Mouse (Mus musculus) lung, postnatal 0 days (tissue): ENCODE data around the gene Cacna2d4. TPM values are rescaled to one million over a fixed set of nuclear protein-coding genes. Genes with fewer than 3 reads are reported as not detected.

Experiments
- ATAC-seq: fragments of 200-750 bp; cut with Nextera tagmentation; 2 replicates; pipeline ENCODE4 v1.8.0; 2017; ENCODE audit warnings: moderate library complexity
- DNase-seq: peaks from one replicate; pipeline ENCODE4 v3.0.0-alpha.2; 2016; ENCODE audit warnings: low spot score
- H3K27ac ChIP-seq: fragments of 300-500 bp; sonication (generic); 2 replicates; pipeline ENCODE4 v1.5.1; 2014; ENCODE audit warnings: antibody characterized with exemption, mild to moderate bottlenecking, low read length, mixed read lengths
- H3K27me3 ChIP-seq: fragments of 300-500 bp; sonication (generic); replicated peaks from 2 replicates; pipeline ENCODE4 v1.6.1; 2014; ENCODE audit warnings: low read length, mixed read lengths; ENCODE audit not compliant: insufficient read depth
- H3K36me3 ChIP-seq: fragments of 300-500 bp; sonication (generic); 2 replicates; pipeline ENCODE4 v1.6.1; 2014; ENCODE audit warnings: low read length, mixed read lengths; ENCODE audit not compliant: insufficient read depth
- H3K4me1 ChIP-seq: fragments of 300-500 bp; sonication (generic); 2 replicates; pipeline ENCODE4 v1.6.1; 2014; ENCODE audit warnings: antibody characterized with exemption, low read depth, low read length, mixed read lengths; ENCODE audit not compliant: insufficient read depth
- H3K4me2 ChIP-seq: fragments of 300-500 bp; sonication (generic); replicated peaks from 2 replicates; pipeline ENCODE4 v1.6.1; 2014; ENCODE audit warnings: low read depth, mild to moderate bottlenecking, low read length, moderate library complexity, mixed read lengths
- H3K4me3 ChIP-seq: fragments of 300-500 bp; sonication (generic); 2 replicates; pipeline ENCODE4 v1.5.1; 2014; ENCODE audit warnings: low read depth, low read length
- H3K9ac ChIP-seq: fragments of 300-500 bp; sonication (generic); replicated peaks from 2 replicates; pipeline ENCODE4 v1.6.1; 2014; ENCODE audit warnings: low read depth, mild to moderate bottlenecking
- H3K9me3 ChIP-seq: fragments of 300-500 bp; sonication (generic); 2 replicates; pipeline ENCODE4 v1.6.1; 2016; ENCODE audit warnings: low read length, mixed read lengths
- CTCF ChIP-seq: IDR thresholded peaks from 2 replicates; pipeline ENCODE4 v1.5.1; 2016; ENCODE audit warnings: antibody characterized with exemption, mild to moderate bottlenecking
- EP300 ChIP-seq: IDR thresholded peaks from 2 replicates; pipeline ENCODE4 v1.6.1; 2016; ENCODE audit warnings: antibody characterized with exemption, mild to moderate bottlenecking, control low read depth
- WGBS: fragments of 180-500 bp; shearing (Covaris S2); extraction: QIAGEN DNeasy Blood & Tissue Kit; methylation state at CpG from one replicate; pipeline ENCODE4 v1.1.7; 2014; 5-methylcytosine and 5-hydroxymethylcytosine counted together
- polyA plus RNA-seq: library from polyadenylated mRNA; unstranded; fragments of >200 nt; fragmentation: Nextera tagmentation; extraction: Ambion mirVana; gene quantifications from 2 replicates; pipeline ENCODE4 v1.2.1, GENCODE M21; 2015

Gene Cacna2d4
- polyA plus RNA-seq, 1 experiment from 2014 or later: 0.19 TPM

GRCm38 (mm10) chr6:119336124-119336523 lies 99.8 kb downstream of the Cacna2d4 start:
- no peak overlapping the region for H3K4me2 ChIP-seq
- DNase-seq: no peak
- no peak overlapping the region for H3K27ac ChIP-seq
- H3K9me3 ChIP-seq: no peaks in the 10 kb centered on the region
- WGBS: 70% methylated on average over 7 of the region's 7 CpGs
- no peak overlapping the region for H3K4me3 ChIP-seq
- ATAC-seq: no peak
- H3K36me3 ChIP-seq: no peaks in the 10 kb centered on the region
- H3K9ac ChIP-seq: no peak overlapping the region
- 0 out of 2 replicates have a peak, but pooled peaks cover 9% of the 10 kb centered on the region for H3K27me3 ChIP-seq
- TF ChIP-seq CTCF: no peak
- no peak for TF ChIP-seq EP300
- H3K4me1 ChIP-seq: no peaks in the 10 kb centered on the region

GRCm38 (mm10) chr6:119337287-119337686 lies 101.0 kb downstream of the Cacna2d4 start:
- H3K9me3 ChIP-seq: no peaks in the 10 kb centered on the region
- no peak for TF ChIP-seq CTCF
- TF ChIP-seq EP300: no peak
- H3K4me3 ChIP-seq: no peak overlapping the region
- H3K9ac ChIP-seq: no peak overlapping the region
- H3K4me2 ChIP-seq: no peak overlapping the region
- DNase-seq (no peak), ATAC-seq (no peak)
- no peaks in the 10 kb centered on the region for H3K27me3 ChIP-seq
- no peaks in the 10 kb centered on the region for H3K36me3 ChIP-seq
- no peak overlapping the region for H3K27ac ChIP-seq
- no peaks in the 10 kb centered on the region for H3K4me1 ChIP-seq
- 58% methylated on average over 3 of the region's 3 CpGs for WGBS

- no peak for ATAC-seq
- 41% methylated on average over 11 of the region's 11 CpGs for WGBS
- no peaks in the 10 kb centered on the region for H3K36me3 ChIP-seq
- no peaks in the 10 kb centered on the region for H3K9me3 ChIP-seq
- no peaks in the 10 kb centered on the region for H3K4me1 ChIP-seq
- no peak overlapping the region for H3K4me3 ChIP-seq
- no peak overlapping the region for H3K27ac ChIP-seq
- no peak overlapping the region for H3K4me2 ChIP-seq
- DNase-seq: no peak
- no peak overlapping the region for H3K9ac ChIP-seq
- TF ChIP-seq CTCF (no peak), EP300 (no peak)
- H3K27me3 ChIP-seq: no peaks in the 10 kb centered on the region
Observed at GRCm38 (mm10) chr6:119338121-119338912, 102.0 kb downstream of the Cacna2d4 start.

- no peaks in the 10 kb centered on the region for H3K9me3 ChIP-seq
- TF ChIP-seq EP300: no peak
- TF ChIP-seq CTCF: no peak
- ATAC-seq (peak; percentile 90), DNase-seq (peak; percentile 74)
- H3K36me3 ChIP-seq: no peaks in the 10 kb centered on the region
- no peaks in the 10 kb centered on the region for H3K4me1 ChIP-seq
- no peak overlapping the region for H3K4me3 ChIP-seq
- H3K27me3 ChIP-seq: no peaks in the 10 kb centered on the region
- H3K27ac ChIP-seq: no peak overlapping the region
- H3K9ac ChIP-seq: no peak overlapping the region
- H3K4me2 ChIP-seq: no peak overlapping the region
Observed at GRCm38 (mm10) chr6:119341409-119341808, 105.1 kb downstream of the Cacna2d4 start.

- 41% methylated on average over 10 of the region's 10 CpGs for WGBS
- DNase-seq (no peak), ATAC-seq (no peak)
- no peak for TF ChIP-seq CTCF
- no peak for TF ChIP-seq EP300
- no peak overlapping the region for H3K4me2 ChIP-seq
- H3K9me3 ChIP-seq: no peaks in the 10 kb centered on the region
- H3K9ac ChIP-seq: no peak overlapping the region
- no peak overlapping the region for H3K27ac ChIP-seq
- H3K27me3 ChIP-seq: no peaks in the 10 kb centered on the region
- no peak overlapping the region for H3K4me3 ChIP-seq
- H3K36me3 ChIP-seq: no peaks in the 10 kb centered on the region
- no peaks in the 10 kb centered on the region for H3K4me1 ChIP-seq
Observed at GRCm38 (mm10) chr6:119346257-119346656, 109.9 kb downstream of the Cacna2d4 start.

GRCm38 (mm10) chr6:119347813-119348212 lies 111.5 kb downstream of the Cacna2d4 start:
- no peaks in the 10 kb centered on the region for H3K4me1 ChIP-seq
- no peaks in the 10 kb centered on the region for H3K27me3 ChIP-seq
- H3K36me3 ChIP-seq: no peaks in the 10 kb centered on the region
- no peak overlapping the region for H3K4me3 ChIP-seq
- H3K27ac ChIP-seq: no peak overlapping the region
- no peak overlapping the region for H3K9ac ChIP-seq
- 55% methylated on average over 5 of the region's 5 CpGs for WGBS
- H3K4me2 ChIP-seq: no peak overlapping the region
- TF ChIP-seq EP300 (no peak), CTCF (no peak)
- no peak for ATAC-seq
- no peaks in the 10 kb centered on the region for H3K9me3 ChIP-seq
- DNase-seq: no peak
